Mouse (Mus musculus) bone marrow, adult 2 months (tissue): ENCODE measurements around the gene Mtnr1b.

Experiments
- CTCF ChIP-seq: fragments of 200-500 bp; IDR thresholded peaks from 2 replicates; pipeline ENCODE4 v1.5.1; 2011; ENCODE audit warnings: low read length, control low read depth; ENCODE audit not compliant: control insufficient read depth, insufficient read depth
- POLR2A ChIP-seq: fragments of 200-500 bp; IDR thresholded peaks from 2 replicates; pipeline ENCODE4 v1.6.1; 2011; ENCODE audit warnings: low read depth, mild to moderate bottlenecking, control low read depth, low read length, borderline replicate concordance; ENCODE audit not compliant: control insufficient read depth

- TF ChIP-seq POLR2A (no peak), CTCF (no peak)
These were observed 23.6 kb downstream of the Mtnr1b start for GRCm38 (mm10) chr9:15850749-15851148.
